Mouse (Mus musculus): ENCODE measurements around the gene Serpinb1a. TPM values are rescaled to one million over a fixed set of nuclear protein-coding genes. Genes with fewer than 3 reads are reported as not detected.

The Serpinb1a gene
- 5.7 TPM for polyA plus RNA-seq (2017; shearing (Covaris generic))

GRCm38 (mm10) chr13:32850668-32851404, at the start of gene Serpinb1a:
Gene Serpinb1a, minus strand, starts transcription at chr13:32851185.

GRCm38 (mm10) chr13:32898111-32898510, 47.1 kb upstream of the Serpinb1a start, which contains the start of gene Serpinb1c:
Gene Serpinb1c, minus strand, starts transcription at chr13:32898211.

GRCm38 (mm10) chr13:32802259-32803081, 48.5 kb downstream of the Serpinb1a start, which contains the start of gene D930007J09Rik:
Gene D930007J09Rik, minus strand, starts transcription at chr13:32802849.

GRCm38 (mm10) chr13:32801693-32802221, 49.2 kb downstream of the Serpinb1a start, which contains the start of gene Wrnip1:
Gene Wrnip1, plus strand, starts transcription at chr13:32802038.

Other genes starting within 250 kb of the Serpinb1a start
- gene Mylk4, start 67.2 kb downstream of the Serpinb1a start, polyA plus RNA-seq (2017; shearing (Covaris generic)): not detected
- gene Wrnip1, start 49.1 kb downstream of the Serpinb1a start, polyA plus RNA-seq (2017; shearing (Covaris generic)): 12.5 TPM
- not detected for gene D930007J09Rik, start 48.3 kb downstream of the Serpinb1a start, polyA plus RNA-seq (2017; shearing (Covaris generic))
- not detected for gene Serpinb1c, start 47.0 kb upstream of the Serpinb1a start, polyA plus RNA-seq (2017; shearing (Covaris generic))
- 27.4 TPM for gene Serpinb6b, start 114.0 kb upstream of the Serpinb1a start, polyA plus RNA-seq (2017; shearing (Covaris generic))
- gene Serpinb9, start 152.1 kb upstream of the Serpinb1a start, polyA plus RNA-seq (2017; shearing (Covaris generic)): 33.8 TPM
- not detected for gene Serpinb9b, start 176.2 kb upstream of the Serpinb1a start, polyA plus RNA-seq (2017; shearing (Covaris generic))
- gene Serpinb1b, start 227.4 kb upstream of the Serpinb1a start, polyA plus RNA-seq (2017; shearing (Covaris generic)): not detected

Data from activated CD4-positive, CD25-positive, alpha-beta regulatory T cell, adult 9 weeks (primary cell).